Mouse (Mus musculus) heart, adult 2 months (tissue): ENCODE measurements around the gene Defb26.

ENCODE experiments used
- EP300 ChIP-seq: fragments of 200-500 bp; IDR thresholded peaks from 2 replicates; pipeline ENCODE4 v1.6.1; 2011; ENCODE audit warnings: low read depth, low read length, control low read depth; ENCODE audit not compliant: insufficient read depth
- POLR2A ChIP-seq: fragments of 200-500 bp; IDR thresholded peaks from 2 replicates; pipeline ENCODE4 v1.6.1; 2011; ENCODE audit warnings: mild to moderate bottlenecking, low read depth, low read length, control low read depth; ENCODE audit not compliant: insufficient read depth

GRCm38 (mm10) chr2:152464570-152465150 lies 46.8 kb downstream of the Defb26 start, which contains the start of gene Defb23:
- no peak for TF ChIP-seq POLR2A
- no peak for TF ChIP-seq EP300
